Mouse (Mus musculus): ENCODE data around the gene Hs1bp3.

Hs1bp3 gene

DNA sequence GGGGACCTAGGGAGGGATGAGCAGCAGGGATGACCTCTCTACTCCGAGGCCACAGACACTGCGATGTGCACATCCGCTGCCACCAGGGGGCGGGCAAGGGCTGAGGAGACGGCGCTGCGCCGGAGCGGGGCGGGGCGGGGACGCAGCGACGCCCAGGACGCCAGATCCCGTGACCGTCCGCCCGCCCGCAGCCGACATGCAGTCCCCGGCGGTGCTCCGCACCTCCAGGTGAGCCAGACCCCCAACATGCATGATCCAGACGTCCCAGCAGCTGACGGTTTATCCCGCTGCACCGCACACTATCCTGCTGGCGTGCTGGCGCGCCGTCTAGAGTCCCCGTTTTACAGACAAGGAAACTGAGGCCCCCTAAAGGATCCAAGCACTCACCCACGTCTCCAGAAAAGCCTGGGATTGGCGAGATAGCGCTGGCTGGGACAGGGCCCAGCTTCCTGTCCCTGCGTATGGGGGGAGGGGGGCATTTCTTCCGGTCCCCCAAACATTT, at the start of gene Hs1bp3:
Hs1bp3 (plus strand) TSS at position 163 of the 502 bp plus-strand sequence.
- DNase-seq: peak; percentile 95

DNA sequence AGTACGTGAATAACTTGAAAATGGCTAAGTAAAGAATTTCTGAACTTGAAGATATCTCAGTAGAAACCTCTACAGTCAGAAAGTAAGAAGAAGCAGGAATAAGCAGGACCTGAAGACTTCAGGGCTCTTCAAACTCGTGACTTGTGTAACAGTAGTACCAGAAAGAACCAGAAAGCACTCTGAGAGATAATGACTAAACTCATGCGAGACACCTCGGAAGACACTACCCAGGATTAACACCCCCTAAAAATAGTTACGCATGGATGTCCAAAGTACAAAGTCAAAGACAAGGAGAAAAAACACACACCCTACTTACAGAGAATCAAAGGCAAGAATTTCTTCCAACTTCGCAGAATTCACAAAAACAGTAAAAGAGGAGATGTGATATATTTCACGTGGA, 46.9 kb upstream of the Hs1bp3 start:
- no peak for DNase-seq

DNA sequence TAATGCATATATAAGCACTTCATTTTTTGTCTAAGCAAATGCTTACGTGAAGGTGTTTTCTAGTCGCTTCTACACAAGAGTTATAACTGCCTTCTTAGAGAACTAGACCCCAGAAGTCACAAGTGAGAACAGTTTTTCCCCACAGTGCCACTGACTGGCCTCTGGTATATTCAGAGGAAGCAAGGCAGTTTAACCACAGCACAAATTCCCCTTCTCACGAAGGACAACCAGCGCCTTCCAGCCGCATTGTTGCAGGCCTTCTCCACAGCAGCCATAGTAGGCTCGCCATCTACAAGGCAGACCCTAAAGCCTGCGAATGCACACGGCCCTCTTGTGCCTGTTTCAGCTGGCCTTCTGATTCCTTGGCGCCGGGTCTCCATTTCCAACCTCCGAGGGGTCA, 43.6 kb upstream of the Hs1bp3 start:
- no peak for DNase-seq

DNA sequence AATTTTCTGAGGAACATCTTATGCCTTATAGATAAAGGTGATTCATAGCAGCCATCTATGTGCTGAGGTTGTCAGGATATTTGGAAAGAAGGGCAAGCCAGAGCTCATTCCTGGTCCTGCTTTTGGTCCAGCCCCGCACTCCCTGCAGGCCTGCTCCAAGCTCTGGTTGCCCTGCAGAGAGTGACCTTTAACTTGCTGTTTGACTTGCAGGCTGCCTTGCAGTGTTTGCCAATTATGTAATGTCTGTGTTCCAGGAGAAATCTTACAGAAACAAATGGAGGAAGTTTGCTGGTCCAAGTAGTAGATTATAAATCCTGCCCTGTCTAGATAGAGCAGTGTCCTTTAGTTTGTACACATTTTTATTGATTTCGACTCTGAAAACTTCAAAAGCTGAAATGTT, 41.8 kb upstream of the Hs1bp3 start:
- DNase-seq: no peak

DNA sequence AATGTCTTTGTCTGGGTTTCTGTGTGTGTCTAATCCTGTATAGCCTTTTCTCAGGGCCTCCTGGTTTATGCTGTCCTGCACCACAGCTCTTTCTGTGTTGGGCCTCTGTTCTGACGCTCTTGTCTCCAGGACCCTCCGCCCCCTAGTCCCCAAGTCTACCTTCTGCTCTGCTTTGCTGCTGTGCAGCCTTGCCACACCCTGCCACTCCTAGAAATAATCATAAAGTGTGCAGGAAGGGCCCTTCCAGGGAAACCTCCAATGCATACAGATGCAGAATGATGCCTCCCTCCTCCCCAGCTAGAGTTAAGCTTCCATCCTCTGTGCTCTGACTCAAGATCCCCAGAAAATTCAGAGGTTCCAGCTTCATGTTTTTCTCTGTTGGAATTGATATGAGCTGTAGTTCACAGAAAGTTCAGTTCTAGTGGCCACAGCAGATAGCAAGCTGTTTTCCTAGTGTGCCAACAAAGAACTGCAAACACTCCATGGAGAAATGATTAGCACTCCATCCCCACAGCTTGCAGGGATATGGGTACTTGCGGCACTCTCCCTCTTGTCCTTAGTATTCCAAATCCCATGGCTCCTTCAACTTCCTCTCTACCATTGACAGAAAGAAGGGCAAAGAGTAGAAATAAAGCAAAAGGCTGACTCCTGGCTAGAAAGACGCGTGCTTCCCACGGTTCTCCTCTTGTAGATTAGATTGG, 39.6 kb upstream of the Hs1bp3 start:
- DNase-seq: no peak

DNA sequence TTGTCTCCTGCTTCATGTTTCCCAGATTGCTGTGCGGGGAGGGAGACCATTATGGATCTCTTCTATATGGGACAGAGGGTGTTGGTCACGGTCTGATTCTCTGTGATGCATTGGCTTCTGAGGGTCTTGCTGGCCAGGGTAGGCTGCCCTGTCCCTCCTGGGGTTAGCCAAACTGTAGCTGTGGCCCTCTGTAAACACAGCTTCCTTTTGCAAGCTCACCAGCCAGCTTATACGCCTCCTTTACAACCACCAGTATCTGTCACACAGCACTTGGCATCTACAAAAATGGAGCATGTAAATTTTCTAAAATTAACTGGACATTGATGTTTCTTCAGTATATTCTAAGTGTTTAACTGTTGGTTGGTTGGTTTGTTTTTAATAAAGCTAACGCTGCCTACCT, 37.8 kb upstream of the Hs1bp3 start:
- DNase-seq: no peak

DNA sequence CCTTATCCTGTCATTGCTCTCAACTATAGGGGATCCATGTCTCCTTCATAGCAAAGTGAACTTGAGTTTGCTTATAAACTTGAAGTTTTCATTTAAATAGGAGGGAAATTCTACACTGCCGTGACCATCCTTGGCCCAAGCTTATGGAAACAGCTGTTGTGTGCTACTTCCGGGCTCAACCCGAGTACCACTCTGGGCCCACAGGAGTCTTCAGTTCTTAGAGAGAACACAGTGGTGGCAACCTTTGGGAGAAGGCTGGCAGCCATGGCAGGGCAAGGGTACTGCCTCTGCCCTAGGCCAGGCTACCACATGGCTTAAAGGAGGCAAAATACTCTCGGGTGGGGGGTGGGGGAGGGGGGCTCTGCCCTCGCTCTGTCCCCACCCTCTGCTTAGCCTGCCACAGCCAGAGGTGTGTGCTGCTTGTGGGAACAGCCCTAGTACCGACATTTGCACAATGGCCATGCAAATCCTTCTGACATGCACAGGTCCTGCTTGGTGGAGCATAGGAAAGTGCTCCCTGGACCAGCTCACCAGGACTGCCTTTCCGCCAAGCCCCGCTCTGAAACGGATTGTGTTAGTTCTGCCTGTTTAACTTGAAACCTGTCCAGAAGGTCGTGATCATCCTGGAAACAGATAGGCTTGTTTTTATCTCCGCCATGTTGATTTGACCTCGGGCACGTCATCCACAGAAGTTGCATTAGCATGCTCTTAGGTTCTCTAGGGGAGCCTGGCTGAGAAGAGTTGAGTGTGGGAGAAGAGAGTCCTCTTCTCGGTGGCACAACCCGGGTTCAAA, 31.8 kb upstream of the Hs1bp3 start:
- no peak for DNase-seq

DNA sequence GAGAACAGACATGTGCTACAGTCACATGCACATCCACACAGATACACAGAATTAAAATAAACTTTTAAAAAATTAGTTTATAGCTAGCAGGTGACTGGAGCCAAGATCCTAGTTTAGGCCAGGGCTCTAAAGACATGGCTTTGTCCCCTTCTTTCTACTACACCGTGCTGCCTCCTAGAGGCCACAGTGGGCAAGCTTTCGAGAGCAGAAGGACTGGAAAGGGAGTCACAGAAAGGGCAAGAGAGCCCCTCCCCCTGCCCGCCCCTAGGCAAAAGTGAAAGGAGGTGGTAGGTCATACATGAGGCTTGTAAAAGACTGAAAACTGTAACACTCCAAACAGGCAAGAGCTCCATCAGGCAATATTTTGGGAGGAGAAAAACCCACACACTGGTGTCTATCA, 25.3 kb upstream of the Hs1bp3 start:
- peak; percentile 57 for DNase-seq

DNA sequence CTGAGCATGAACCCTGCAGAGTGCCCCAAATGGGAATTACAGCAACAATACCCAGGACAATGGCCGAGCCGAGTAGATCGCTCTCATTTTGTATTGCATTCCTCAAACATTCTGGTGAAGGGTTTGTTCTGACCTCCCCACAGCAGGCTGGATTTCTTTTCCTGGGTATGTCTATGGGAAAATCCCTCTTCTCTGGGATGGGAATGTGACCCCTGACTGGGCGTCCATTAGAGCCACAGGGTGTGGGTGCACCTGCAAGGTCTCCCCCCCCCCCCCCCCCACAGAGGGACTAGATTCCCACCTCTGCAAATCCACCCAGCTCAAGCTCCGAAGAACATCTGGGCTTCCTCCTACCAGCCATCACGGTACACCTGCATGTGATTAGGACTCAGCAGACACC, 24.1 kb upstream of the Hs1bp3 start:
- no peak for DNase-seq

DNA sequence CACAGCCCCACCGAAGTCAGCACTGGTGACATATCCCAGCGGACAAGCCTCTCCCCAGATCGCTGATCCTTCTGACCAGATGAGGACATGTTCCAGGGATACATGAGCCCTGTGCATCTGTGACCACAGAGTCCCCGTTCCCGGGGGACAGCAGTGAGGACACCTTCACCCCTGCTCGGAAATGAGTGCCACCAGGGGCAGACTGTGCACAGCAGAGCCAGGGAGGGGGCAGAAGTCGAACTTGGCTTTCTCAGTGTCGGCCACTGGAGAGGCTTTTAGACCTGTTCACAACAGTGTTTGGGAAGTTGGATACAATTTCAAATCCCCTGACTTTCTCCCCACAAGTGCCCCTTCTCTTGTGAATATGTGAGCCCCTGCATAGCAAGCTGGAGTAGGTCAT, 23.7 kb upstream of the Hs1bp3 start:
- DNase-seq: no peak

DNA sequence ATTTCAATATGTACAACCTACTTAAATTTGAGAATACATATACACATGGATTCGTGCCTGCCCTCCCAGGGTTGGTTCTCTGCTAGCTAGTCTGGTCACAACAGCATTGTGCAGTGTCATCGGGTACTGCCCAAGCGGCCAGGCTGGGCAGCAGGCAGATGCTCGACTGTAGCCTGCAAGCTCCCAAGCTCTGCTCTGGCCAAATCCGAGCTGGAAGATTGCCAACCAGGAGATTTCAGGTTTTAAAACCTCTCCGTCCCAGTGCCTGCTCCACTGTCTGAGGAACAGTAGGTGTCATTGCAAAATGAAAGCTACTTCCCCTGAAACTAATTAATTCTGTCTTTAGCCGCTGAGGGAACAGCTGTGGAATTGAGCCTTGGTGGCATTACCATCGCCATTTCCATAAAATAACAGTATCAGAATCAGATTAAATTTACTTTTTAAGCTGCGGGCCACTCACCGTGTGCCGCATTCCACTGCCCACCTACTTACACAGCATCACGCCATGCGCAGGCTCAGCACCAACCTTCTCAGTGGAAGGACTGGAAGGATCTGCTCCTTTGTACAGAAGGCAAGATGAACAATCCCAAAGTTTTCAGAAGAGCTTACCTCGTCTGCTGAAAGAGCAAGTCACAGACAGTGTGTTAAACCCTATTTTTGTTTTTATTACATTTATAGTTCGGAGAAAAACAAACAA, 21.9 kb upstream of the Hs1bp3 start:
- no peak for DNase-seq

DNA sequence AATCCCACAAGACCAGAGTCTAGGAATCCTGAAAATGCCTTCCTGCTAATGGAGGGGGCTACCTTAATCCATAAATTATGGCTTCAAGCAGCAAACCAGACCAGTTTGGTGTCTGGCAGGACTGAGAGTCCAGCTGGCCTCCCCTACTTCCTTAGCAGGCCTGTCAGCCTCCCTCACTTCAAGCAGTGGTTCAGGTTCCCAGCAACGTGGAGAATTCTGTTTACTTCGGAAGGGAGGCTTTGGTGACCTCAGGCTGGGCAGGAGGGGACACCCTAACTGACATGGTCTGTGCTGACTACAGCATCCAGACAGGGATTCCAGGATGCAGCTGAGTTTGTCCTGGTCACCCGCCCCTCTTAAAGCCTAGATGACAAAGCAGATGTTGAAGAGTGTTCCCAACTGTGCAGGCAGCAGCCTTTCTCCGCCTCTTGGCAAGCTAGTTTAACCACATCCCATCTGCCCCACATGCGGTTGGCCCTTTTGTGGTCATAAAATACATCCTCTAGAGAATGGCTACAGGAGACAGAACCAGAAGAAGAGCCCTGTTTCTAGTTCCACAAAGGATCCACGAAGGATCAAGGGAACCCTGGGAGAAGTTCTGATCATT, 17.8 kb upstream of the Hs1bp3 start:
- no peak for DNase-seq

DNA sequence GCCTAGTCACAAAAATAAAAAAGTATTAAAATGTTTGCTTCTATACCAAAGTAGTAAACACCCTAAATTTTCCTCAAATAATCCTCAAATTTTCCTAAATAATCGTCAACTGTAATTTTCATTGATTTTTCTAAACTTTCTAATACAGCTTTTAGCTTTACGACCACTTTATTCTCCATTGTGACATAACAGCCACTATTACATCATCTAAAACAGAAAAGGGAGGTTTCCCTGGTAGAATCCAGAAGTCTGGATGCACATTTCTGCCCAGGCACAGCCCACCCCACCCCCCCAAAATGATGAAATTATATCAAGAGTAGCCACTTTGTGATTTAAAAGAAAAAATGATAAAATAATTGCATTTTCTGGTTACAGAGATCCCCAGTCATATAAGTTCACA, 17.1 kb upstream of the Hs1bp3 start:
- DNase-seq: no peak

DNA sequence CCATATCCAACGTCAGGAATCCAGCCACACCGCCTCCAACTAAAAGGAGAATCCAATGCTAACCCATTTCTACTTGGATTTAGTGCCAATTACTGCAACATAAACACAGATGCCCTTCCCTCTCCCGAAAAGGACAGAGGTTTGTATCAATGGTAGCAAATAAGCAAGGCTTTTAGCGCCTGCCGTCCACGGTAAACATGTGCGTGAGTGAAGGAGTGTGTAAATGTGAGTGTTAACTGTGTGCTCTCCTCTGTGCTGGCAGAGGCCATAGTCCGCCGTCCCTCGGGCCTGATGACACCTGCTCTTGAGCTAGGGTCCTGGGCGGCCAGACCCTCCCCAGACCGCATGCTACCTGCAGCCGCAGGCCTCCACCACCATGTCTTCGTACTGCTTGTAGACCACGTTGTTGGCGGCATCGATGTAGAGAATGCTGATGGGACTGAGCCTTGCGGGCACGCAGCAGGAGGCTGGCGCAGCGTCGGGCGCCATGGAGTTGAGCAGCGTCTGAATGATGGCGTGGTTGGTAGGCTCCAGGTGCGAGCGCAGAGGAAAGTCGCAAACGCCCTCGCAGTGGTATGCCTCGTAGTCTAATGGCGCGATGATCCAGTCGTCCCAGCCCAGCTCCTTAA, 15.5 kb upstream of the Hs1bp3 start:
- DNase-seq: no peak

DNA sequence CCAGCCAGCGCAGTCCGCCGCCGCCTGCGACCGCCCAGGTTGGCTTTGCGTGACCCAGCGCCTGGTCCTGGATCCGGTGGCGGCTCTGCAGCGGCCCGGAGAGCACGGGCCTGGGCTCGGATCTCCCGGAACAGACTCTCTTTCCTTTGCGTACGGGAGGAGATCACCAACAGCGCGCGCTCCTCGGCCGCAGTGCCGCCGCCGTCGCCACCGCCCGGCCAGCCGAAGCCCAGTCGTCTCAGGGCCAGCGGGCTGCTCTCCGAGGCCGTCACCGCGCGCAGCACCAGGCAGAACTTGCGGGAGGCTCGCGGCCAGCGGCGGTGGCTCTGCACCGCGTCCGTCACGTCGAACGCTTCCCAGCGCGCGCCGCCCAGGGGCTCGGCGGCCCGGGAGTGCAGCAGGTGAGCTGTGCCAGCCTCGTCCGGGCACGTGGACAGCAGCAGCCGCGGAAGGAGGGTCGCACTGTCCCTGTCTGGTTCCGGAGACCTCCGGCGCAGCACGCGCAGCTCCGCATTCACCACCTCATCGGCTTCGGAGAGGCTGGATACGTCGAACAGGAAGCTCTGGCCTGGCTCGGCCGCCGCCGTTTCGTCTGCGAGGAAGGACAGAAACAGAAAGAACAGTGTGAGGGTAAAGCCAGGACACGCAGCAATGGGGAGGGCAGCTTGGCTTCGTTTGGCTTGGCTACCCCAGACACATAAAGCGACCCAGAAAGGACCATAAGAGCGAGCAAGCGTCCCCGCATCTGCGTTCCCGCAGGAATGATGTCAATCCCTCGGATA, 14.7 kb upstream of the Hs1bp3 start:
- DNase-seq: no peak

DNA sequence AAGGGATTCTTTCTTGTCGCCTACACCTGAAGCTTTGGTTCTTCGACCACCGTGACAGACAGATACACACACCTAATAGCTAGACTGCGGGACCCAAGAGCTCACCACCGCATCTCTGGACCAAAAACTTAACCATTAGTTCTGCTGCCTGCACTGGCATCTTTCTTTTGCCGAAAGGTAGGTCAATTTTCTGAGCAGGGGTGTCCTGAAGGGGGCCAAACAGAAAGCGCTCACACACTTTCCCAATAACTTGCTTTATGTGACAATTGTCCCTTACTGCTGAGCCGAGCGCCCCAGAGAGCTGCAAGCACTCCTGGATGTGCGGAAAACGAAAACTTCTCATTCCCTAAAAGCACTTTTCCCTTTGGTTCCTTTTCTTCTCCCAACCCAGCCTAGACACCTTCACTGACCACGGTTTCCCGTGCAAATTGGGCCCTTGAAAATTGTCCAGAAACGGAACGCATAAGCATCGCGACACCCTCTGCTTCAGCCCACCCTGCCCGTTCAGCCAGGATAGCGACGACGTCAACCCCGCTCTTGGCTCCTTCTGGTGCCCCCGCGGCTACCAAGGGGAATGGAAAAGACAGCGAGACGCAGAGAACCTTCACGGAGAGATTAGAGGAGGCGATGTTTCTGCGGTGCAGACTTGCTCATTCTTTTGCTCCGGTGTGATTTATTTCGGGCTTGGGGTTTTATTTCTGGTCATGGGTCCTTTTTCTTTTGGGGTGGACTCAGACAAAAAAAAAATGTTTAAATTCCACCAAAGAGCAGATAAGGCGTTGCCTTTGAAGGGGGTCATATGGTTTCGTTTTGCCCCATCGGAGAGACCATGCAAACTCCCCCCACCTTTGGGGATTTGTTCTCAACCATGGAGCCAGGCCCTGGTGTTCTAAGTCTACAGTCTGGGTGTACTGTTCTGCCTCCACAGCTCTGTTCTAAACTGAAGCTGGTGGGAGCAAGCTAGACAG, 13.8 kb upstream of the Hs1bp3 start:
- no peak for DNase-seq

DNA sequence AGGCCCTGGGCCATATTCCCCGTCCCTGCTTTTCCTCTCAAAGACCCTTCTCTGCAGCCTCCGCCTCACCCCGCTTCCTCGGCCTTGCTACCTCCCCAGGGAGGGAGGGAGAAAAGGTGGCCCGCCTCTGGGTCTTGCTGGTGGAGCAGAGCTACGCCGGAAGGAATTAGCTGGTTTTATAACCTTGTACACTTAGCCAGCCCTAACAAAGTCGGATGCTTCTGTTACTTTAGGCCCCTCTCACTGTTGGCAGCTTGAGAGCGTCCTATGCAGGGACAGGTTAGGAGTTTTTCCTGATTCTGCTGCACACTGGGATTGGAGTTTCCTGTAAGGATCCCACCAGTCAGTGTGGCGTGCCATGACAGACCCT, 13.1 kb upstream of the Hs1bp3 start:
- DNase-seq: no peak

DNA sequence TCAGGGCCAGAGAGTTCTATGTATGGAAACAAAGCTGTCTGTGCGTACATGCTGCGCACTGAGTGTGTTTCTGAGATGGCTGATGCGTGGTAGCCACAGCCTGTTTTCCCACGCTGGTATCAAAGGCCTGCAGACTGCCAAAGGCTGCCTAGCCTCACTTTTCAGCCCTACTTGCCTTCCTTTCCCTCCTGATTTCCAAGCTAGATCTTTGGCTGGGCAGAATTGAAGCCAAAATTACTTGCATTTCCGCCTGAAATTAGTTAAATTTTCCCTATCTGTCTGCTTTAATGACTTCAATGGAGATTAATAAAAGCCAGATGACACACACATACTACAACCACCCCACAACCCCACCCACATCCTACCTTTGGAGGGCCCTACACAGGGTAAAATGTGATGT, 12.7 kb upstream of the Hs1bp3 start:
- DNase-seq: no peak

DNA sequence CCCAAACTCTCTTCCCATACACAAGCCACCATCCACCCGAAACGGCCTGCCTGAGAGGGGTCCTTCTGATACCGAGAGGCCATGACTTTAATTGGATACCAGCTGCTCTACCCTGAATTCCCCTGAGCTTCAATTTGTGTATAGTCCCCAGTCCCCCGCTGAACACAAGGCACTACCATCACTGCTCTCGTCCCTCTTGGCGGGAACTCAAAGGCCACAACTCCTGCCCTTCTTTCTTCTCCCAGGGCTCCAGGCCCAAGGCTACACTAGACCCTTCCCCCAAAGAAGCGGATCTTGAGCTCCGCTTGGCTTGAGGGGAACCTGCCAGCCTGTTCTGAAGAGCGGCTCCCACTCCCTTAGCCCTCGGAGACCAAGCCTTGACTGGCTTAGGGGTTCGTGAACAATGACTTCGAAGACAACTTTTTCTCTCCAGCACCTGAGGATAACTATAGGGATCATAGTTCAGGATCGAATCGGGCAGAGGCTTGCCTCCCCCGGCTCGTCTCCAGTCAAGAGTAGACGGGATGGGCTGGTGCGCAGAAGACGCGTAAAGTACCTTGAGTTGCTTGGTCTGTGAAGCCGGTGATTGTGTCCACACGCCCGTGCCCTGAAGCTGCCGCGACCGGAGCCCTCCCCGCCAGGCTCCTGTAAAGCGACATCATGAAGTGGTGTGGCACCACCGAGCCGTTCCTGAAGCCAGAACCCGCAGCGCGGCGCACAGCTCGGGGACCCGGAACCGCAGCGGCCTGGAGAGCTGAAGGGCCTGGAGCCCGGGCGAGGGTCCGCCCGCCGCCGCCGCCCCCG, 12.0 kb upstream of the Hs1bp3 start:
- no peak for DNase-seq

DNA sequence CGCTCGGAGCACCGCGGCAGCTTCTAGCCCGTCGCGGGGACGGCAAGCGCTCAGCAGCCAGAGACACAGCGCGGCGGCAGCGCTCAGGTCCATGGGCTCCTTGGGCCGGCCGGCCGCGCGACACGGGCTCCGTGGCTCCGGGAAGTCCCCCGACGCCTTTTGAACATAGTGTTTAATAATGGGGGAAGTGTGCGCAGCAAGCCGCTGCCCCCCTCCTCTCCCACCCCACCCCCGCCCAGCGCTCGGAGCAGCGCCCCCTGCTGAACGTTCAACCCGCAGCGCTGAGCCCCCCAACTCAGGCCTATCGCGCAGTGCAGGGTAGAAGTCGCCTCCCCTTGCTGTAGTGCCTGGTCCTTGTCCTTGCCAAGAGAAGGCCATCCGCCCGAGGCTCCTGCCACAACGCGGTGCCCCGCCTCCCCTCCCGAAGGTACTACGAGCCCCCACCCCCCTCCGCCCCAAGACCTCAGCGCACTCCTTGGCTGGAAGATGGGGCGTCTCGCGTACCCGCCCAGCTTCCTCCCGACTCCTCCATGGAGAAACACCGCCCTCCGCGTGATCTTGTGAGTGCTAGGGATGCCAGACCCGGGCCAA, 11.3 kb upstream of the Hs1bp3 start, which contains the start of gene Gdf7:
Gdf7 (minus strand) TSS at position 114 of the 591 bp plus-strand sequence.
- DNase-seq: peak; percentile 45
